Mouse (Mus musculus) forebrain, embryonic 15.5 days (tissue): ENCODE measurements around the gene Vdr. TPM values are rescaled to one million over a fixed set of nuclear protein-coding genes. Genes with fewer than 3 reads are reported as not detected.
A peak's percentile ranks its signal among the peaks of the same experiment; 100 is the strongest.

Source experiments
- ATAC-seq: fragments of 200-750 bp; cut with Nextera tagmentation; replicated peaks from 2 replicates; pipeline ENCODE4 v1.8.0; 2017; ENCODE audit warnings: mild to moderate bottlenecking, moderate TSS enrichment, moderate library complexity
- H3K27ac ChIP-seq: fragments of 300-500 bp; sonication (generic); replicated peaks from 2 replicates; pipeline ENCODE4 v1.5.1; 2015; ENCODE audit warnings: mild to moderate bottlenecking, inconsistent platforms
- H3K27me3 ChIP-seq: fragments of 300-500 bp; sonication (generic); 2 replicates; pipeline ENCODE4 v1.6.1; 2015; ENCODE audit warnings: inconsistent platforms
- H3K36me3 ChIP-seq: fragments of 300-500 bp; sonication (generic); 2 replicates; pipeline ENCODE4 v1.6.1; 2015; ENCODE audit warnings: mild to moderate bottlenecking, inconsistent platforms
- H3K4me1 ChIP-seq: fragments of 300-500 bp; sonication (generic); 2 replicates; pipeline ENCODE4 v1.6.1; 2015; ENCODE audit warnings: inconsistent platforms
- H3K4me2 ChIP-seq: fragments of 300-500 bp; sonication (generic); replicated peaks from 2 replicates; pipeline ENCODE4 v1.6.1; 2015; ENCODE audit warnings: mild to moderate bottlenecking, inconsistent platforms
- H3K4me3 ChIP-seq: fragments of 300-500 bp; sonication (generic); 2 replicates; pipeline ENCODE4 v1.5.1; 2015; ENCODE audit warnings: mild to moderate bottlenecking, inconsistent platforms
- H3K9ac ChIP-seq: fragments of 300-500 bp; sonication (generic); replicated peaks from 2 replicates; pipeline ENCODE4 v1.6.1; 2015; ENCODE audit warnings: mild to moderate bottlenecking, inconsistent platforms
- H3K9me3 ChIP-seq: fragments of 300-500 bp; sonication (generic); 2 replicates; pipeline ENCODE4 v1.6.1; 2016; ENCODE audit warnings: inconsistent platforms
- WGBS: fragments of 180-500 bp; shearing (Covaris S2); methylation state at CpG from one replicate; pipeline ENCODE4 v1.1.7; 2015; ENCODE audit warnings: mixed read lengths; 5-methylcytosine and 5-hydroxymethylcytosine counted together
- polyA plus RNA-seq: library from polyadenylated mRNA; unstranded; fragments of >200 nt; fragmentation: Nextera tagmentation; extraction: Ambion mirVana; gene quantifications from 2 replicates; pipeline ENCODE4 v1.2.1, GENCODE M21; 2015

Gene Vdr
- polyA plus RNA-seq, 1 experiment from 2014 or later: 0.09 TPM

- Histone ChIP-seq H3K36me3 (no peaks in the 10 kb centered on the region), H3K4me2 (peak overlapping the region; percentile 52), H3K27me3 (no peaks in the 10 kb centered on the region), H3K9me3 (no peaks in the 10 kb centered on the region), H3K4me1 (peaks cover 43% of the 10 kb centered on the region), H3K9ac (peak overlapping the region; percentile 92), H3K4me3 (peak overlapping the region; percentile 67), H3K27ac (peak overlapping the region; percentile 89)
- peak; percentile 81 for ATAC-seq
- WGBS: under 1% methylated on average over 65 of the region's 84 CpGs
Observed at GRCm38 (mm10) chr15:97831242-97831986, 79.0 kb downstream of the Vdr start.

GRCm38 (mm10) chr15:97830788-97831241, 79.6 kb downstream of the Vdr start:
- Histone ChIP-seq H3K9me3 (no peaks in the 10 kb centered on the region), H3K4me3 (peak overlapping the region; percentile 67), H3K27ac (peak overlapping the region; percentile 89), H3K4me2 (peak overlapping the region; percentile 52), H3K27me3 (no peaks in the 10 kb centered on the region), H3K36me3 (no peaks in the 10 kb centered on the region), H3K4me1 (peaks cover 44% of the 10 kb centered on the region), H3K9ac (peak overlapping the region; percentile 92)
- ATAC-seq: peak; percentile 51
- WGBS: 0% methylated on average over 26 of the region's 39 CpGs

- no peaks in the 10 kb centered on the region for H3K27me3 ChIP-seq
- 12% methylated on average over 12 of the region's 12 CpGs for WGBS
Observed at GRCm38 (mm10) chr15:97830253-97830787, 80.1 kb downstream of the Vdr start.

GRCm38 (mm10) chr15:97829432-97829831, 81.0 kb downstream of the Vdr start:
- H3K36me3 ChIP-seq: no peaks in the 10 kb centered on the region
- ATAC-seq: no peak
- 0 out of 2 replicates have a peak overlapping the region, but pooled peaks have one; percentile 24 for H3K27ac ChIP-seq
- H3K27me3 ChIP-seq: no peaks in the 10 kb centered on the region
- peak overlapping the region; percentile 67 for H3K4me3 ChIP-seq
- H3K4me1 ChIP-seq: peaks cover 58% of the 10 kb centered on the region
- no peaks in the 10 kb centered on the region for H3K9me3 ChIP-seq
- H3K9ac ChIP-seq: 0 out of 2 replicates have a peak overlapping the region, but pooled peaks have one; percentile 92
- 64% methylated on average over 2 of the region's 2 CpGs for WGBS
- H3K4me2 ChIP-seq: peak overlapping the region; percentile 52

More at GRCm38 (mm10) chr15:97830253-97830787, 80.1 kb downstream of the Vdr start:
- no peaks in the 10 kb centered on the region for H3K36me3 ChIP-seq
- peak overlapping the region; percentile 89 for H3K27ac ChIP-seq
- no peak for ATAC-seq
- peak overlapping the region; percentile 52 for H3K4me2 ChIP-seq
- H3K9me3 ChIP-seq: no peaks in the 10 kb centered on the region
- peaks cover 49% of the 10 kb centered on the region for H3K4me1 ChIP-seq
- peak overlapping the region; percentile 92 for H3K9ac ChIP-seq
- H3K4me3 ChIP-seq: peak overlapping the region; percentile 67

- Histone ChIP-seq H3K4me2 (0 out of 2 replicates have a peak overlapping the region, but pooled peaks have one; percentile 52), H3K27ac (peak overlapping the region; percentile 36; the same call in 1 of the 2 replicates), H3K27me3 (no peaks in the 10 kb centered on the region), H3K9me3 (no peaks in the 10 kb centered on the region), H3K4me1 (peaks cover 63% of the 10 kb centered on the region), H3K36me3 (no peaks in the 10 kb centered on the region), H3K4me3 (no peak overlapping the region), H3K9ac (no peak overlapping the region)
- ATAC-seq: no peak
- WGBS: 69% methylated on average over 5 of the region's 5 CpGs
Observed at GRCm38 (mm10) chr15:97828901-97829338, 81.5 kb downstream of the Vdr start.

- Histone ChIP-seq H3K4me2 (peak overlapping the region; percentile 4), H3K27ac (peak overlapping the region; percentile 36), H3K27me3 (no peaks in the 10 kb centered on the region), H3K36me3 (no peaks in the 10 kb centered on the region), H3K9ac (no peak overlapping the region; the same call in 1 of the 2 replicates), H3K4me3 (no peak overlapping the region), H3K9me3 (no peaks in the 10 kb centered on the region), H3K4me1 (peaks cover 69% of the 10 kb centered on the region)
- WGBS: 46% methylated on average over 6 of the region's 6 CpGs
- no peak for ATAC-seq
Observed at GRCm38 (mm10) chr15:97828221-97828842, 82.1 kb downstream of the Vdr start.

GRCm38 (mm10) chr15:97827401-97827800, 83.0 kb downstream of the Vdr start:
- no peak for ATAC-seq
- H3K36me3 ChIP-seq: no peaks in the 10 kb centered on the region
- H3K4me1 ChIP-seq: peaks cover 74% of the 10 kb centered on the region
- H3K27me3 ChIP-seq: no peaks in the 10 kb centered on the region
- no peak overlapping the region for H3K4me3 ChIP-seq
- H3K9me3 ChIP-seq: no peaks in the 10 kb centered on the region
- H3K9ac ChIP-seq: no peak overlapping the region
- WGBS: 84% methylated on average over 8 of the region's 8 CpGs
- no peak overlapping the region for H3K27ac ChIP-seq
- no peak overlapping the region for H3K4me2 ChIP-seq

GRCm38 (mm10) chr15:97826588-97827261, 83.7 kb downstream of the Vdr start:
- Histone ChIP-seq H3K27ac (no peak overlapping the region), H3K4me3 (no peak overlapping the region), H3K4me1 (peaks cover 68% of the 10 kb centered on the region), H3K36me3 (no peaks in the 10 kb centered on the region), H3K4me2 (no peak overlapping the region), H3K9ac (no peak overlapping the region), H3K9me3 (no peaks in the 10 kb centered on the region), H3K27me3 (no peaks in the 10 kb centered on the region)
- ATAC-seq: no peak
- WGBS: 75% methylated on average over 5 of the region's 5 CpGs

- Histone ChIP-seq H3K9ac (0 out of 2 replicates have a peak overlapping the region, but pooled peaks have one; percentile 34), H3K36me3 (no peaks in the 10 kb centered on the region), H3K27ac (no peak overlapping the region), H3K4me3 (no peak overlapping the region), H3K4me1 (peaks cover 68% of the 10 kb centered on the region), H3K9me3 (no peaks in the 10 kb centered on the region), H3K4me2 (no peak overlapping the region; the same call in 1 of the 2 replicates), H3K27me3 (no peaks in the 10 kb centered on the region)
- 55% methylated on average over 12 of the region's 12 CpGs for WGBS
- ATAC-seq: no peak
Observed at GRCm38 (mm10) chr15:97825941-97826587, 84.4 kb downstream of the Vdr start.

- Histone ChIP-seq H3K4me1 (peaks cover 65% of the 10 kb centered on the region), H3K36me3 (no peaks in the 10 kb centered on the region), H3K9ac (peak overlapping the region; percentile 34), H3K4me2 (peak overlapping the region; percentile 37), H3K27me3 (no peaks in the 10 kb centered on the region), H3K9me3 (no peaks in the 10 kb centered on the region), H3K27ac (peak overlapping the region; percentile 51; the same call in 1 of the 2 replicates), H3K4me3 (peak overlapping the region; percentile 10; the same call in 1 of the 2 replicates)
- peak; percentile 46; the same call in 1 of the 2 replicates for ATAC-seq
- 9% methylated on average over 29 of the region's 29 CpGs for WGBS
Observed at GRCm38 (mm10) chr15:97825071-97825940, 85.1 kb downstream of the Vdr start.
